Mouse (Mus musculus): ENCODE results near the gene Zkscan1.
"Not testable (repeated sequence)": the region's sequence is repeated elsewhere in the genome, so short reads cannot be mapped to it uniquely, and the experiment has no call there.

GRCm38 (mm10) chr5:138109847-138110396 is 25.0 kb downstream of the Zkscan1 start:
- TF ChIP-seq POLR2A (IDR thresholded peaks at IDR 0.05; ENCODE audit: borderline replicate concordance, low read depth, low read length): not testable (repeated sequence)
- 0 out of 2 replicates have a peak, but pooled peaks have one; percentile 15 for TF ChIP-seq CTCF (IDR thresholded peaks at IDR 0.05; ENCODE audit: low read depth, low read length)

All from bone marrow macrophage, adult 2 months (primary cell).